In genomic region chr5:130774946-130775345, GRCm38 (mm10) we compare ENCODE assay signal across 12 mouse cellular contexts.
"Had no signal": no experiment of that assay in that cellular context is flagged by ENCODE, and none has a peak within 500 bp of the region (broad histone marks: within the 10 kb centered on the region; RNA-seq: fewer than 3 reads in every experiment).

No protein-coding gene starts in this region.

- DNase-seq: left cerebral cortex, postnatal 4 days; liver; liver, embryonic 13.5 days; liver, postnatal 0 days; lung, adult 18-20 months; lung, adult 2 months; lung, embryonic 14.5 days; lung, postnatal 10 days; lung, postnatal 14 days; lung, postnatal 36 days; lung, postnatal 4 days; midbrain, embryonic 14.5 days had no signal
